Mouse (Mus musculus) inflammation-experienced regulatory T-cells, adult 16 weeks (primary cell): ENCODE results near the gene Mpig6b. TPM values are rescaled to one million over a fixed set of nuclear protein-coding genes. Genes with fewer than 3 reads are reported as not detected.

Experiments used
- polyA plus RNA-seq: library from polyadenylated mRNA; unstranded; fragments of 100-300 nt; shearing (Covaris generic); gene quantifications from one replicate; pipeline ENCODE4 v1.2.1, GENCODE M21; 2017

The Mpig6b gene
- polyA plus RNA-seq: not detected

GRCm38 (mm10) chr17:35066084-35066483, at the start of gene Mpig6b:
Gene Mpig6b, minus strand, starts transcription at chr17:35066184.

GRCm38 (mm10) chr17:35115046-35116019, 49.3 kb upstream of the Mpig6b start, which contains the start of gene Ly6g5b:
Gene Ly6g5b, minus strand, starts transcription at chr17:35115428.

GRCm38 (mm10) chr17:35108097-35108496, 42.1 kb upstream of the Mpig6b start, which contains the start of gene Ly6g5c:
Gene Ly6g5c, plus strand, starts transcription at chr17:35108279.

GRCm38 (mm10) chr17:35088825-35089644, 23.1 kb upstream of the Mpig6b start, which contains the start of gene Abhd16a:
Gene Abhd16a, plus strand, starts transcription at chr17:35089263.

GRCm38 (mm10) chr17:35085208-35085865, 19.4 kb upstream of the Mpig6b start, which contains the start of gene Ly6g6f:
Gene Ly6g6f, minus strand, starts transcription at chr17:35085610.

GRCm38 (mm10) chr17:35077786-35078233, 11.8 kb upstream of the Mpig6b start, which contains the start of gene Ly6g6d:
Gene Ly6g6d, minus strand, starts transcription at chr17:35078065.

GRCm38 (mm10) chr17:35076507-35077176, 10.7 kb upstream of the Mpig6b start, which contains the start of gene Ly6g6e:
Gene Ly6g6e, plus strand, starts transcription at chr17:35076902.

GRCm38 (mm10) chr17:35064951-35065947, 735 bp downstream of the Mpig6b start, which contains the start of gene Ly6g6c:
Gene Ly6g6c, plus strand, starts transcription at chr17:35065388.

GRCm38 (mm10) chr17:35058911-35059892, 6.8 kb downstream of the Mpig6b start, which contains the start of gene Ddah2:
Gene Ddah2, plus strand, starts transcription at chr17:35059035.

GRCm38 (mm10) chr17:35049561-35050016, 16.4 kb downstream of the Mpig6b start, which contains the start of gene Clic1:
Gene Clic1, plus strand, starts transcription at chr17:35049966.

GRCm38 (mm10) chr17:35046681-35047455, 19.1 kb downstream of the Mpig6b start, which contains the start of gene Msh5:
Gene Msh5, minus strand, starts transcription at chr17:35046745.

GRCm38 (mm10) chr17:35027277-35028068, 38.5 kb downstream of the Mpig6b start, which contains the start of gene Sapcd1:
Gene Sapcd1, minus strand, starts transcription at chr17:35028016.

GRCm38 (mm10) chr17:35016376-35016775, 49.6 kb downstream of the Mpig6b start, which contains the start of gene Vwa7:
Gene Vwa7, plus strand, starts transcription at chr17:35016579.

